Mouse (Mus musculus) cerebellum, postnatal 36 days (tissue): Measurements from ENCODE around the gene Mtfmt.
A peak's percentile ranks its signal among the peaks of the same experiment; 100 is the strongest.

Experiments used
- DNase-seq, 2 experiments: peaks; one replicate each; pipeline ENCODE4 v3.0.0; 2021 to 2022; ENCODE audit warnings: mixed read lengths in 2 of 2

Mtfmt gene

GRCm38 (mm10) chr9:65435671-65436301 is at the start of gene Mtfmt:
Gene Mtfmt (plus strand): TSS chr9:65435782.
- DNase-seq, result peak; percentile 88 to 93

GRCm38 (mm10) chr9:65386373-65387140 is 49.0 kb upstream of the Mtfmt start:
- DNase-seq, result no peak

- no peak for DNase-seq
Measured at GRCm38 (mm10) chr9:65390752-65391612, 44.6 kb upstream of the Mtfmt start.

- DNase-seq, result no peak
Measured at GRCm38 (mm10) chr9:65391613-65391964, 44.0 kb upstream of the Mtfmt start, which contains the start of gene Kbtbd13. Gene Kbtbd13 (minus strand): TSS chr9:65391652.

GRCm38 (mm10) chr9:65392638-65393364 is 42.8 kb upstream of the Mtfmt start:
- peak; percentile 61 to 64 for DNase-seq

GRCm38 (mm10) chr9:65393606-65394005 is 42.0 kb upstream of the Mtfmt start:
- DNase-seq, result no peak

- no peak for DNase-seq
Measured at GRCm38 (mm10) chr9:65394360-65394759, 41.2 kb upstream of the Mtfmt start.

GRCm38 (mm10) chr9:65398279-65398678 is 37.3 kb upstream of the Mtfmt start, which contains the start of gene Rasl12:
Gene Rasl12 (plus strand): TSS chr9:65398506.
- DNase-seq, result peak; percentile 32 to 44

- no peak for DNase-seq
Measured at GRCm38 (mm10) chr9:65399934-65400333, 35.6 kb upstream of the Mtfmt start.

GRCm38 (mm10) chr9:65404331-65405183 is 31.0 kb upstream of the Mtfmt start:
- peak; percentile 73 to 79 for DNase-seq

GRCm38 (mm10) chr9:65405184-65405449 is 30.5 kb upstream of the Mtfmt start:
- no peak for DNase-seq

GRCm38 (mm10) chr9:65407327-65407726 is 28.3 kb upstream of the Mtfmt start:
- DNase-seq, result no peak

GRCm38 (mm10) chr9:65407861-65408260 is 27.7 kb upstream of the Mtfmt start:
- DNase-seq, result no peak

GRCm38 (mm10) chr9:65408871-65409295 is 26.7 kb upstream of the Mtfmt start:
- no peak for DNase-seq

- no peak for DNase-seq
Measured at GRCm38 (mm10) chr9:65410378-65410777, 25.2 kb upstream of the Mtfmt start.

- no peak for DNase-seq
Measured at GRCm38 (mm10) chr9:65411326-65411725, 24.3 kb upstream of the Mtfmt start.

- DNase-seq, result no peak
Measured at GRCm38 (mm10) chr9:65417738-65418137, 17.8 kb upstream of the Mtfmt start.

- DNase-seq, result no peak
Measured at GRCm38 (mm10) chr9:65419633-65420032, 15.9 kb upstream of the Mtfmt start.

- no peak for DNase-seq
Measured at GRCm38 (mm10) chr9:65422760-65423501, 12.7 kb upstream of the Mtfmt start, which contains the start of gene Slc51b. Gene Slc51b (minus strand): TSS chr9:65422955.

- DNase-seq, result no peak
Measured at GRCm38 (mm10) chr9:65424393-65424792, 11.2 kb upstream of the Mtfmt start.

- DNase-seq, result no peak
Measured at GRCm38 (mm10) chr9:65427511-65427910, 8.1 kb upstream of the Mtfmt start.
